Comparison of ENCODE assay signal across 8 mouse cellular contexts in the genomic region with DNA sequence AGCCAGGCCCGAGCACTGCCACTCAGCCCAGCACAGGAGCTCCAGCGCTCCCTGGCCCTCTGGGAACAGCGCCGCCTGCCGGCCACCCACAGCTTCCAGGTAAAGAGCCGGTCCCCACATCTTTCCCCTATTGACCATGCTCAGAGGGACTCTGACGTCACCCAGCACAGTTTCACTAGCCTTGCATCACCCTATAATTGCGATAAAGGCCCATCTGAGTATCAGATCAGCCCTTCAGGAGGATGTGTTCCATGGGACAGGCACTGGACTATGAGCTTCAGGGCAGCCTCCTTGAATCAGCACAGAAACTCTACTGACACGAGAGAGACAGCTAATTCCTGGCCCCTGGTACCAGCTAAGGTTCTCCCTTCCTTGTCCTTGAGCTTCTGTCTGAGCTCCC. TPM values are rescaled to one million over a fixed set of nuclear protein-coding genes. Genes with fewer than 3 reads are reported as not detected.
DNase-seq lines count a peak whose midpoint lies in the region.

No protein-coding gene starts in this region.

- peak; percentile 90 for DNase-seq in heart, adult 11 months
- no peak for DNase-seq in heart, postnatal 25 days (ENCODE audit: low spot score)
- DNase-seq in spleen, postnatal 10 days (ENCODE audit: low spot score in 2 of 2): peak; percentile 60 to 83
- no peak for DNase-seq in spleen, postnatal 36 days (ENCODE audit: low spot score in 2 of 2)
- DNase-seq in cerebellum, adult 8-10 months: peak; percentile 71
- peak; percentile 45 to 84 for DNase-seq in kidney, postnatal 36 days
- peak; percentile 59 for DNase-seq in naive thymus-derived CD4-positive, alpha-beta T cell, adult 2 months (ENCODE audit: low read depth)
- no peak for DNase-seq in yolk sac, embryonic 10.5 days (ENCODE audit: low spot score)

- intact Hi-C loops in heart, postnatal 25 days (cut with DNase I): no loop called here

RNA-seq across cellular contexts. Expression of gene Rin1, which starts 3.6 kb away (rescaled TPM):
- total RNA-seq in heart, postnatal 25 days (2021): 1 to 10 TPM; 1.6 to 3.4 TPM

RNA-seq across cellular contexts. Expression of gene Brms1, which starts 12.8 kb away (rescaled TPM):
- total RNA-seq in heart, postnatal 25 days (2021): 10 to 100 TPM; 11.4 to 12.3 TPM

RNA-seq across cellular contexts. Expression of gene Cd248, which starts 14.0 kb away (rescaled TPM):
- 10 to 100 TPM; 15.3 to 16.1 TPM for total RNA-seq in heart, postnatal 25 days (2021)

RNA-seq across cellular contexts. Expression of gene AC124502.3, which starts 15.2 kb away (rescaled TPM):
- 1 to 10 TPM; 2.2 TPM for total RNA-seq in heart, postnatal 25 days (2021)

RNA-seq across cellular contexts. Expression of gene B4gat1, which starts 15.3 kb away (rescaled TPM):
- 10 to 100 TPM; 47.0 to 47.3 TPM for total RNA-seq in heart, postnatal 25 days (2021)

Comparison
In these comparisons a context has a peak if more than half of its experiments do, and no peak if none do; other contexts are left out.
1. DNase-seq: peak in heart, adult 11 months (single experiment), spleen, postnatal 10 days (2 of 2), cerebellum, adult 8-10 months (single experiment), kidney, postnatal 36 days (2 of 2) and naive thymus-derived CD4-positive, alpha-beta T cell, adult 2 months (single experiment); none in heart, postnatal 25 days (single experiment), spleen, postnatal 36 days (0 of 2) and yolk sac, embryonic 10.5 days (single experiment).